Mouse (Mus musculus): ENCODE measurements at regions not wholly inside any gene's neighbourhood (a gene's known extent, or its start where the extent isn't known, plus 50 kb on each side); places are given as distances from the start of the nearest gene placed in this dataset.

GRCm38 (mm10) chr15:96936705-96937346, 118.9 kb downstream of the Slc38a4 start:
- peak; percentile 100 for TF ChIP-seq CTCF (IDR thresholded peaks at IDR 0.05; ENCODE audit: extremely low read depth, insufficient read depth, low read length)
- no peak for TF ChIP-seq POLR2A (IDR thresholded peaks at IDR 0.05; ENCODE audit: extremely low read depth, insufficient read depth, low read length)
